Mouse (Mus musculus) small intestine, adult 2 months (tissue): ENCODE measurements around the gene Gm11111. TPM values are rescaled to one million over a fixed set of nuclear protein-coding genes. Genes with fewer than 3 reads are reported as not detected.

Experiments
- H3K27ac ChIP-seq: fragments of 200-500 bp; 2 replicates; pipeline ENCODE4 v1.5.1; 2012; ENCODE audit warnings: low read depth, low read length, control low read depth, inconsistent platforms; ENCODE audit not compliant: insufficient read depth
- H3K27me3 ChIP-seq: fragments of 200-500 bp; 2 replicates; pipeline ENCODE4 v1.6.1; 2012; ENCODE audit warnings: mild to moderate bottlenecking, moderate library complexity, low read length, inconsistent platforms; ENCODE audit not compliant: control insufficient read depth, insufficient read depth
- H3K36me3 ChIP-seq: fragments of 200-500 bp; 2 replicates; pipeline ENCODE4 v1.6.1; 2012; ENCODE audit warnings: mild to moderate bottlenecking, low read length, control low read depth, inconsistent platforms; ENCODE audit not compliant: control insufficient read depth, insufficient read depth
- H3K4me1 ChIP-seq: fragments of 200-500 bp; 2 replicates; pipeline ENCODE4 v1.6.1; 2012; ENCODE audit warnings: low read length, inconsistent platforms, mixed read lengths; ENCODE audit not compliant: control insufficient read depth, insufficient read depth, insufficient read length
- H3K4me3 ChIP-seq: fragments of 200-500 bp; 2 replicates; pipeline ENCODE4 v1.5.1; 2012; ENCODE audit warnings: low read depth, mild to moderate bottlenecking, control low read depth, inconsistent platforms, low read length, moderate library complexity
- CTCF ChIP-seq: fragments of 200-500 bp; IDR thresholded peaks from 2 replicates; pipeline ENCODE4 v1.5.1; 2012; ENCODE audit warnings: low read depth, mild to moderate bottlenecking, control low read depth, inconsistent platforms, low read length, moderate library complexity, mixed read lengths; ENCODE audit not compliant: insufficient replicate concordance, insufficient read length; ENCODE audit errors: extremely low read depth
- POLR2A ChIP-seq: fragments of 200-500 bp; IDR thresholded peaks from 2 replicates; pipeline ENCODE4 v1.6.1; 2012; ENCODE audit warnings: low read depth, mild to moderate bottlenecking, control low read depth, inconsistent platforms, low read length, moderate library complexity
- WGBS: fragments of 180-500 bp; shearing (Covaris S2); methylation state at CpG from one replicate; pipeline ENCODE4 v1.1.7; 2018; 5-methylcytosine and 5-hydroxymethylcytosine counted together
- polyA plus RNA-seq: library from polyadenylated mRNA; depleted of rRNA; stranded (reverse); fragments of >200 nt; gene quantifications from 2 replicates; pipeline ENCODE4 v1.2.3, GENCODE M21; 2012

The Gm11111 gene
- polyA plus RNA-seq, 1 experiment: not detected

GRCm38 (mm10) chr5:98550285-98550684 is 2.2 kb upstream of the Gm11111 start:
- 39% methylated on average over 5 of the region's 5 CpGs for WGBS
- Histone ChIP-seq H3K4me1 (0 out of 2 replicates have a peak, but pooled peaks cover 3% of the 10 kb centered on the region), H3K36me3 (no peaks in the 10 kb centered on the region), H3K27me3 (no peaks in the 10 kb centered on the region), H3K4me3 (no peak overlapping the region), H3K27ac (no peak overlapping the region)
- TF ChIP-seq CTCF (no peak), POLR2A (no peak)

GRCm38 (mm10) chr5:98550873-98551272 is 1.6 kb upstream of the Gm11111 start:
- H3K27ac ChIP-seq: no peak overlapping the region
- H3K36me3 ChIP-seq: no peaks in the 10 kb centered on the region
- TF ChIP-seq CTCF (no peak), POLR2A (no peak)
- H3K4me3 ChIP-seq: no peak overlapping the region
- H3K27me3 ChIP-seq: no peaks in the 10 kb centered on the region
- 92% methylated on average over 1 of the region's 1 CpGs for WGBS
- 0 out of 2 replicates have a peak, but pooled peaks cover 3% of the 10 kb centered on the region for H3K4me1 ChIP-seq

GRCm38 (mm10) chr5:98552811-98553601 is 511 bp downstream of the Gm11111 start:
- Histone ChIP-seq H3K27me3 (no peaks in the 10 kb centered on the region), H3K4me3 (no peak overlapping the region), H3K27ac (no peak overlapping the region), H3K36me3 (no peaks in the 10 kb centered on the region), H3K4me1 (0 out of 2 replicates have a peak, but pooled peaks cover 3% of the 10 kb centered on the region)
- 70% methylated on average over 7 of the region's 7 CpGs for WGBS
- no peak for TF ChIP-seq POLR2A
- TF ChIP-seq CTCF: no peak

GRCm38 (mm10) chr5:98561301-98561700 is 8.8 kb downstream of the Gm11111 start:
- Histone ChIP-seq H3K27ac (no peak overlapping the region), H3K36me3 (no peaks in the 10 kb centered on the region), H3K4me3 (no peak overlapping the region), H3K27me3 (no peaks in the 10 kb centered on the region), H3K4me1 (no peaks in the 10 kb centered on the region)
- WGBS: 90% methylated on average over 4 of the region's 4 CpGs
- TF ChIP-seq POLR2A: no peak
- TF ChIP-seq CTCF: no peak

- no peak overlapping the region for H3K4me3 ChIP-seq
- H3K4me1 ChIP-seq: no peaks in the 10 kb centered on the region
- no peak overlapping the region for H3K27ac ChIP-seq
- H3K36me3 ChIP-seq: no peaks in the 10 kb centered on the region
- no peaks in the 10 kb centered on the region for H3K27me3 ChIP-seq
- 77% methylated on average over 9 of the region's 9 CpGs for WGBS
- no peak for TF ChIP-seq CTCF
- TF ChIP-seq POLR2A: no peak
These were observed 10.3 kb downstream of the Gm11111 start for GRCm38 (mm10) chr5:98562806-98563205.

GRCm38 (mm10) chr5:98563801-98564200 is 11.3 kb downstream of the Gm11111 start:
- H3K4me1 ChIP-seq: peaks cover 3% of the 10 kb centered on the region; the same call in 1 of the 2 replicates
- 71% methylated on average over 9 of the region's 9 CpGs for WGBS
- no peaks in the 10 kb centered on the region for H3K36me3 ChIP-seq
- no peak overlapping the region for H3K4me3 ChIP-seq
- TF ChIP-seq CTCF: no peak
- TF ChIP-seq POLR2A: no peak
- no peak overlapping the region for H3K27ac ChIP-seq
- no peaks in the 10 kb centered on the region for H3K27me3 ChIP-seq

GRCm38 (mm10) chr5:98566461-98567193 is 14.1 kb downstream of the Gm11111 start:
- TF ChIP-seq CTCF (no peak), POLR2A (no peak)
- Histone ChIP-seq H3K4me1 (peaks cover 8% of the 10 kb centered on the region; the same call in 1 of the 2 replicates), H3K27me3 (no peaks in the 10 kb centered on the region), H3K4me3 (no peak overlapping the region), H3K36me3 (no peaks in the 10 kb centered on the region), H3K27ac (no peak overlapping the region)
- WGBS: 76% methylated on average over 6 of the region's 6 CpGs
